Mouse (Mus musculus) forebrain, embryonic 16.5 days (tissue): Measurements from ENCODE around the gene H2-K1. TPM values are rescaled to one million over a fixed set of nuclear protein-coding genes. Genes with fewer than 3 reads are reported as not detected.

Experiments
- ATAC-seq: fragments of 200-750 bp; cut with Nextera tagmentation; 2 replicates; pipeline ENCODE4 v1.8.0; 2017; ENCODE audit warnings: mild to moderate bottlenecking, moderate library complexity
- H3K27ac ChIP-seq: fragments of 300-500 bp; sonication (generic); 2 replicates; pipeline ENCODE4 v1.5.1; 2014; ENCODE audit warnings: low read length, control low read depth
- H3K27me3 ChIP-seq: fragments of 300-500 bp; sonication (generic); replicated peaks from 2 replicates; pipeline ENCODE4 v1.6.1; 2014; ENCODE audit warnings: low read length; ENCODE audit not compliant: control insufficient read depth, insufficient read depth
- H3K36me3 ChIP-seq: fragments of 300-500 bp; sonication (generic); 2 replicates; pipeline ENCODE4 v1.6.1; 2014; ENCODE audit not compliant: control insufficient read depth, insufficient read depth
- H3K4me1 ChIP-seq: fragments of 300-500 bp; sonication (generic); replicated peaks from 2 replicates; pipeline ENCODE4 v1.6.1; 2014; ENCODE audit warnings: low read length; ENCODE audit not compliant: control insufficient read depth, insufficient read depth
- H3K4me2 ChIP-seq: fragments of 300-500 bp; sonication (generic); 2 replicates; pipeline ENCODE4 v1.6.1; 2014; ENCODE audit warnings: mild to moderate bottlenecking, low read length, control low read depth
- H3K4me3 ChIP-seq: fragments of 300-500 bp; sonication (generic); replicated peaks from 2 replicates; pipeline ENCODE4 v1.5.1; 2014; ENCODE audit warnings: mild to moderate bottlenecking, low read length, control low read depth
- H3K9ac ChIP-seq: fragments of 300-500 bp; sonication (generic); replicated peaks from 2 replicates; pipeline ENCODE4 v1.6.1; 2014; ENCODE audit warnings: low read depth, low read length, control low read depth
- H3K9me3 ChIP-seq: fragments of 300-500 bp; sonication (generic); 2 replicates; pipeline ENCODE4 v1.6.1; 2016; ENCODE audit warnings: low read length; ENCODE audit not compliant: control insufficient read depth
- WGBS: fragments of 180-500 bp; shearing (Covaris S2); extraction: QIAGEN DNeasy Blood & Tissue Kit; methylation state at CpG from one replicate; pipeline ENCODE4 v1.1.7; 2014; 5-methylcytosine and 5-hydroxymethylcytosine counted together
- polyA plus RNA-seq: library from polyadenylated mRNA; unstranded; fragments of >200 nt; fragmentation: Nextera tagmentation; extraction: Ambion mirVana; gene quantifications from 2 replicates; pipeline ENCODE4 v1.2.1, GENCODE M21; 2015

Gene H2-K1
- polyA plus RNA-seq, 1 experiment from 2014 or later, result 9.9 TPM

DNA sequence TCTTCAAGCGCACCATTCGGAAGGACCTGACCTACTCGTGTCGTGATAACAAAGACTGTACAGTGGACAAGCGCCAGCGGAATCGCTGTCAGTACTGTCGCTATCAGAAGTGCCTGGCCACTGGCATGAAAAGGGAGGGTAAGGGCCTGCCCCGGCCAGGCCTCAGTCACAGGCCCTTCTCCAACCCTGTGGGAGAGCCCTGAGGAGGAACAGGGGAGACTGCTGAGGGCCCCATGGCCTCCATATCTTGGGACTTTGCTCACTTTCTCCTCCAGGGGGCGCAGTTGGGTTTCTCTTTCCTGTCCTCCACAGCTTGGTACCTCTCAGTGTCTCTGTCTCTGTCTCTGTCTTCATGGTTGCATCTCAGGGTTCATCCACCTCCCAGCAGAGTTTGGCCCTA lies 33.9 kb upstream of the H2-K1 start:
- Histone ChIP-seq H3K9me3 (no peaks in the 10 kb centered on the region), H3K4me1 (peaks cover 40% of the 10 kb centered on the region), H3K9ac (no peak overlapping the region), H3K36me3 (peaks cover 22% of the 10 kb centered on the region), H3K4me3 (no peak overlapping the region), H3K27me3 (no peaks in the 10 kb centered on the region), H3K4me2 (no peak overlapping the region), H3K27ac (no peak overlapping the region)
- 85% methylated on average over 9 of the region's 10 CpGs for WGBS
- ATAC-seq, result no peak

DNA sequence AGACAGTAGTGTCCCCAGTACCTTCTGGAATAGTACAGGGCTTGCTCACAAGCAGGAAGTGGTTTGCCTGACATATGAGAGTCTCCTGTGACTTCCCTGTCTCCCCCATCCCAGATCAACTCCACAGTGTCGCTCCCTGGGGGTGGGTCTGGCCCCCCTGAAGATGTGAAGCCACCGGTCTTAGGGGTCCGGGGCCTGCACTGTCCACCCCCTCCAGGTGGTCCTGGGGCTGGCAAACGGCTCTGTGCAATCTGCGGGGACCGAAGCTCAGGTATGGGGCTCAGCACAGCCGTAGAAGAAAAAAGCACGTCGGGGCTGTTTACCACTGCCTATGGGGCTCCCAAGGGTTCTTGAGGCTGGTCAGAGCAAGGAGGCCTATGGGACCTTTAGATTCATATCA lies 33.3 kb upstream of the H2-K1 start:
- H3K9ac ChIP-seq, result no peak overlapping the region

DNA sequence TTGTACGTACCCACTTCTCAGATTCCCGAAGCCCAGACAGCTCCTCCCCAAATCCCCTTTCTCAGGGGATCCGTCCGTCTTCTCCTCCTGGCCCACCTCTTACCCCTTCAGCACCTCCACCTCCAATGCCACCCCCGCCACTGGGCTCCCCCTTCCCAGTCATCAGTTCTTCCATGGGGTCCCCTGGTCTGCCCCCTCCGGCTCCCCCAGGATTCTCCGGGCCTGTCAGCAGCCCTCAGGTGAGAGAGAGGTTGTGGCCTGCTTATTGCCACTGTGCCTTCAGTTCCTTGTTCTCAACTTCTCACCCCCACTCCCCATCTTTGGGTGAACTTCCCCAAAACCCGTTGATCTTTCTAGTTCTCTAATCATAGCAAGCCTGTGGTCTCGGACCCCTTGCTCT lies 32.7 kb upstream of the H2-K1 start:
- peaks cover 24% of the 10 kb centered on the region for H3K36me3 ChIP-seq
- peak overlapping the region; percentile 85 for H3K4me2 ChIP-seq
- H3K9me3 ChIP-seq, result no peaks in the 10 kb centered on the region
- H3K27ac ChIP-seq, result no peak overlapping the region
- peak overlapping the region; percentile 81 for H3K4me3 ChIP-seq
- peaks cover 38% of the 10 kb centered on the region for H3K4me1 ChIP-seq
- no peak for ATAC-seq
- no peaks in the 10 kb centered on the region for H3K27me3 ChIP-seq
- H3K9ac ChIP-seq, result peak overlapping the region; percentile 86
- 56% methylated on average over 9 of the region's 9 CpGs for WGBS

More for the DNA sequence above, 33.3 kb upstream of the H2-K1 start:
- no peak overlapping the region for H3K27ac ChIP-seq
- H3K4me2 ChIP-seq, result no peak overlapping the region
- ATAC-seq, result no peak
- no peaks in the 10 kb centered on the region for H3K9me3 ChIP-seq
- H3K4me1 ChIP-seq, result peaks cover 39% of the 10 kb centered on the region
- WGBS, result 95% methylated on average over 9 of the region's 9 CpGs
- H3K36me3 ChIP-seq, result peaks cover 25% of the 10 kb centered on the region
- H3K4me3 ChIP-seq, result no peak overlapping the region; the same call in 1 of the 2 replicates
- no peaks in the 10 kb centered on the region for H3K27me3 ChIP-seq

GRCm38 (mm10) chr17:34032174-34032632 lies 32.1 kb upstream of the H2-K1 start:
- H3K4me2 ChIP-seq, result peak overlapping the region; percentile 85
- H3K27me3 ChIP-seq, result no peaks in the 10 kb centered on the region
- peak overlapping the region; percentile 81 for H3K4me3 ChIP-seq
- no peaks in the 10 kb centered on the region for H3K9me3 ChIP-seq
- 0 out of 2 replicates have a peak, but pooled peaks have one; percentile 1 for ATAC-seq
- H3K27ac ChIP-seq, result peak overlapping the region; percentile 95
- H3K4me1 ChIP-seq, result peaks cover 42% of the 10 kb centered on the region
- peaks cover 19% of the 10 kb centered on the region for H3K36me3 ChIP-seq
- WGBS, result under 1% methylated on average over 22 of the region's 48 CpGs
- H3K9ac ChIP-seq, result peak overlapping the region; percentile 86

GRCm38 (mm10) chr17:34031465-34032173 lies 31.5 kb upstream of the H2-K1 start, which contains the start of the genes Slc39a7 and Rxrb:
TSS of gene Slc39a7 (minus strand) at chr17:34031682.
TSS of gene Rxrb (plus strand) at chr17:34031812.
- H3K4me3 ChIP-seq, result peak within 1 kb of the TSS; percentile 81
- peaks cover 17% of the 10 kb centered on the region for H3K36me3 ChIP-seq
- peak; percentile 81 for ATAC-seq
- H3K27me3 ChIP-seq, result no peaks in the 10 kb centered on the region
- peak within 1 kb of the TSS; percentile 95 for H3K27ac ChIP-seq
- under 1% methylated on average over 60 of the region's 88 CpGs for WGBS
- H3K4me1 ChIP-seq, result peaks cover 47% of the 10 kb centered on the region
- H3K9ac ChIP-seq, result peak within 1 kb of the TSS; percentile 86
- peak within 1 kb of the TSS; percentile 99 for H3K4me2 ChIP-seq
- no peaks in the 10 kb centered on the region for H3K9me3 ChIP-seq

DNA sequence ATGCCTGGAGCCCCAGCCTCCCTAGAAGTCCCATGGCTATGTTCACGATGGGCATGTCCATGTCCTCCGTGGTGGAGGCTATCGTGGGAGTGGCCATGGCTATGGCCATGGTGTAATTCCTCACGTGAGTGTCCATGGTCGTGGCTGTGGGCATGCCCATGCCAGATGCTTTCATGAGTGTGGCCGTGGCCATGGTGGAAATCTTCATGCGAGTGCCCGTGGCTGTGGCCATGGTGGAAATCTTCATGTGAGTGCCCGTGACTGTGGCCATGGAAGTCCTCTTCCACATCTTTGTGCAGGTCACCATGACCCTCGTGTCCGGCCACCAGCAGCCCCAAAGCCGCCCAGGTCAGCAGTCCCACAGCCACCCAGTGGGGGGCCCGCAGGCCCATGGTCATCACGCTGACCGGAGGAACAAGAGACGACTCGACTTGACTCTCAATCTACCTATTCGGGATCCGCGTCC lies 30.7 kb upstream of the H2-K1 start:
- peak overlapping the region; percentile 99 for H3K4me2 ChIP-seq
- no peaks in the 10 kb centered on the region for H3K27me3 ChIP-seq
- WGBS, result 6% methylated on average over 20 of the region's 20 CpGs
- H3K9me3 ChIP-seq, result no peaks in the 10 kb centered on the region
- peaks cover 54% of the 10 kb centered on the region for H3K4me1 ChIP-seq
- H3K4me3 ChIP-seq, result peak overlapping the region; percentile 81
- peaks cover 10% of the 10 kb centered on the region for H3K36me3 ChIP-seq
- H3K9ac ChIP-seq, result peak overlapping the region; percentile 86
- ATAC-seq, result no peak
- H3K27ac ChIP-seq, result peak overlapping the region; percentile 95

- no peaks in the 10 kb centered on the region for H3K9me3 ChIP-seq
- H3K4me2 ChIP-seq, result peak overlapping the region; percentile 99
- H3K9ac ChIP-seq, result peak overlapping the region; percentile 86
- H3K4me1 ChIP-seq, result peaks cover 62% of the 10 kb centered on the region
- WGBS, result 73% methylated on average over 21 of the region's 21 CpGs
- peaks cover 6% of the 10 kb centered on the region for H3K36me3 ChIP-seq
- no peak overlapping the region for H3K27ac ChIP-seq
- no peak for ATAC-seq
- H3K27me3 ChIP-seq, result no peaks in the 10 kb centered on the region
- H3K4me3 ChIP-seq, result peak overlapping the region; percentile 81
Observed at GRCm38 (mm10) chr17:34029890-34030595, 29.9 kb upstream of the H2-K1 start.

GRCm38 (mm10) chr17:34029150-34029889 lies 29.2 kb upstream of the H2-K1 start:
- Histone ChIP-seq H3K4me2 (no peak overlapping the region), H3K9me3 (no peaks in the 10 kb centered on the region), H3K4me3 (no peak overlapping the region), H3K9ac (no peak overlapping the region), H3K4me1 (peaks cover 63% of the 10 kb centered on the region), H3K27ac (no peak overlapping the region), H3K36me3 (peaks cover 6% of the 10 kb centered on the region), H3K27me3 (no peaks in the 10 kb centered on the region)
- WGBS, result 86% methylated on average over 18 of the region's 18 CpGs
- ATAC-seq, result no peak
